Mouse (Mus musculus) spleen, postnatal 4 days (tissue): ENCODE measurements at regions not wholly inside any gene's neighbourhood (a gene's known extent, or its start where the extent isn't known, plus 50 kb on each side); places are given as distances from the start of the nearest gene placed in this dataset.

ENCODE experiments used
- DNase-seq, 2 experiments: peaks; one replicate each; pipeline ENCODE4 v3.0.0; 2022; ENCODE audit warnings: low spot score in 2 of 2

GRCm38 (mm10) chr4:142574528-142574927 lies 335.3 kb upstream of the Kazn start:
- no peak for DNase-seq

GRCm38 (mm10) chr4:142570712-142571111 lies 331.5 kb upstream of the Kazn start:
- DNase-seq: no peak

GRCm38 (mm10) chr4:142568556-142568955 lies 329.4 kb upstream of the Kazn start:
- no peak for DNase-seq

- DNase-seq: no peak
Observed at GRCm38 (mm10) chr4:142554716-142555115, 315.5 kb upstream of the Kazn start.

- no peak for DNase-seq
Observed at GRCm38 (mm10) chr4:142545871-142546270, 306.7 kb upstream of the Kazn start.

- no peak for DNase-seq
Observed at GRCm38 (mm10) chr4:142545187-142545586, 306.0 kb upstream of the Kazn start.

- DNase-seq: no peak
Observed at GRCm38 (mm10) chr4:142544736-142545135, 305.5 kb upstream of the Kazn start.

- no peak for DNase-seq
Observed at GRCm38 (mm10) chr4:142539200-142539750, 300.1 kb upstream of the Kazn start.

GRCm38 (mm10) chr4:142527080-142527479 lies 287.9 kb upstream of the Kazn start:
- no peak for DNase-seq

- no peak for DNase-seq
Observed at GRCm38 (mm10) chr4:142517478-142518455, 278.6 kb upstream of the Kazn start.

GRCm38 (mm10) chr4:142514751-142515150 lies 275.6 kb upstream of the Kazn start:
- no peak for DNase-seq

- DNase-seq: no peak
Observed at GRCm38 (mm10) chr4:142509386-142509785, 270.2 kb upstream of the Kazn start.

- DNase-seq: no peak
Observed at GRCm38 (mm10) chr4:142506383-142507211, 267.4 kb upstream of the Kazn start.

- no peak for DNase-seq
Observed at GRCm38 (mm10) chr4:142503761-142504160, 264.6 kb upstream of the Kazn start.

- DNase-seq: no peak
Observed at GRCm38 (mm10) chr4:142501177-142501576, 262.0 kb upstream of the Kazn start.

GRCm38 (mm10) chr4:142500541-142500940 lies 261.3 kb upstream of the Kazn start:
- DNase-seq: no peak

GRCm38 (mm10) chr4:142496605-142497004 lies 257.4 kb upstream of the Kazn start:
- no peak for DNase-seq

- no peak for DNase-seq
Observed at GRCm38 (mm10) chr4:142492926-142493492, 253.8 kb upstream of the Kazn start.

- no peak for DNase-seq
Observed at GRCm38 (mm10) chr4:142485784-142486423, 246.7 kb upstream of the Kazn start.

GRCm38 (mm10) chr4:142475632-142476031 lies 236.4 kb upstream of the Kazn start:
- DNase-seq: no peak

GRCm38 (mm10) chr4:142474626-142475025 lies 235.4 kb upstream of the Kazn start:
- DNase-seq: no peak
